Mouse (Mus musculus) forebrain, postnatal 0 days (tissue): ENCODE data around the gene Bbs5. TPM values are rescaled to one million over a fixed set of nuclear protein-coding genes. Genes with fewer than 3 reads are reported as not detected.
"Not testable (repeated sequence)": the region's sequence is repeated elsewhere in the genome, so short reads cannot be mapped to it uniquely, and the experiment has no call there.

Source experiments
- ATAC-seq: fragments of 200-750 bp; cut with Nextera tagmentation; 2 replicates; pipeline ENCODE4 v1.8.0; 2017; ENCODE audit warnings: mild to moderate bottlenecking, moderate library complexity
- DNase-seq: peaks from one replicate; pipeline ENCODE4 v3.0.0-alpha.2; 2015
- H3K27ac ChIP-seq: fragments of 300-500 bp; sonication (generic); 2 replicates; pipeline ENCODE4 v1.5.1; 2014; ENCODE audit warnings: low read depth, mild to moderate bottlenecking, antibody characterized with exemption, low read length, moderate library complexity, mixed read lengths
- H3K27me3 ChIP-seq: fragments of 300-500 bp; sonication (generic); 2 replicates; pipeline ENCODE4 v1.6.1; 2014; ENCODE audit warnings: mild to moderate bottlenecking, low read length, mixed read lengths; ENCODE audit not compliant: insufficient read depth
- H3K36me3 ChIP-seq: fragments of 300-500 bp; sonication (generic); 2 replicates; pipeline ENCODE4 v1.6.1; 2014; ENCODE audit warnings: mild to moderate bottlenecking, moderate library complexity; ENCODE audit not compliant: insufficient read depth
- H3K4me1 ChIP-seq: fragments of 300-500 bp; sonication (generic); 2 replicates; pipeline ENCODE4 v1.6.1; 2014; ENCODE audit warnings: antibody characterized with exemption; ENCODE audit not compliant: insufficient read depth
- H3K4me2 ChIP-seq: fragments of 300-500 bp; sonication (generic); 2 replicates; pipeline ENCODE4 v1.6.1; 2014; ENCODE audit warnings: low read depth, mild to moderate bottlenecking, moderate library complexity
- H3K4me3 ChIP-seq: fragments of 300-500 bp; sonication (generic); 2 replicates; pipeline ENCODE4 v1.5.1; 2014; ENCODE audit warnings: low read depth, low read length, mixed read lengths
- H3K9ac ChIP-seq: fragments of 300-500 bp; sonication (generic); 2 replicates; pipeline ENCODE4 v1.6.1; 2014; ENCODE audit warnings: mild to moderate bottlenecking
- H3K9me3 ChIP-seq: fragments of 300-500 bp; sonication (generic); 2 replicates; pipeline ENCODE4 v1.6.1; 2016; ENCODE audit warnings: low read length
- CTCF ChIP-seq: sonication (generic); IDR thresholded peaks from 2 replicates; pipeline ENCODE4 v1.5.1; 2016; ENCODE audit warnings: antibody characterized with exemption, control low read depth, low read depth
- WGBS: fragments of 180-500 bp; shearing (Covaris S2); extraction: QIAGEN DNeasy Blood & Tissue Kit; methylation state at CpG from one replicate; pipeline ENCODE4 v1.1.7; 2014; 5-methylcytosine and 5-hydroxymethylcytosine counted together
- polyA plus RNA-seq: library from polyadenylated mRNA; unstranded; fragments of >200 nt; fragmentation: Nextera tagmentation; extraction: Ambion mirVana; gene quantifications from 2 replicates; pipeline ENCODE4 v1.2.1, GENCODE M21; 2015
- total RNA-seq: library from RNA; depleted of rRNA; stranded (reverse); fragments of >200 nt; gene quantifications from 2 replicates; pipeline ENCODE4 v1.2.3, GENCODE M21; 2014

The Bbs5 gene
- total and polyA plus RNA-seq, 2 experiments from 2014 or later, result 23.4 to 34.4 TPM

DNA sequence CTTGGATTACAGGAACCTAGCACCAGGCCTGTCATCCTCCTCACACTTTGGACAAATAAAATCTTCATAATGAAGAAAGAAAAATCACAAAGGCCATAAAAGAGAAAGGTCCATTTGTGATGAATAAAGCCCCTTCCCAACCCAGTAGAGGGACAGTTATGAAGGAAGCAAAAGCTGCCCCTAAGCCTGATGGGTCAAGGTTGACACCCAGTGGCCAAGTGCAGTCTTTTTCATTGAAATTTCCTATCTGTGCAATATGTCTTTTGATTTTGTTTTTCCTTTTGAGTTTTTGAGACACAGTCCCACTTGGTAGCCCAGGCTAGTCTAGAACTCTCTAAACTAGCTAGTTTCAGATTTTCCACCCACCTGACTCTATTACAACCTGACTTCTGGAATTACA lies 27.7 kb upstream of the Bbs5 start:
- Histone ChIP-seq H3K4me3 (no peak overlapping the region), H3K36me3 (no peaks in the 10 kb centered on the region), H3K9me3 (no peaks in the 10 kb centered on the region), H3K27me3 (no peaks in the 10 kb centered on the region), H3K27ac (no peak overlapping the region), H3K4me2 (no peak overlapping the region), H3K4me1 (no peaks in the 10 kb centered on the region), H3K9ac (no peak overlapping the region)
- TF ChIP-seq CTCF, result no peak
- DNase-seq (no peak), ATAC-seq (no peak)

DNA sequence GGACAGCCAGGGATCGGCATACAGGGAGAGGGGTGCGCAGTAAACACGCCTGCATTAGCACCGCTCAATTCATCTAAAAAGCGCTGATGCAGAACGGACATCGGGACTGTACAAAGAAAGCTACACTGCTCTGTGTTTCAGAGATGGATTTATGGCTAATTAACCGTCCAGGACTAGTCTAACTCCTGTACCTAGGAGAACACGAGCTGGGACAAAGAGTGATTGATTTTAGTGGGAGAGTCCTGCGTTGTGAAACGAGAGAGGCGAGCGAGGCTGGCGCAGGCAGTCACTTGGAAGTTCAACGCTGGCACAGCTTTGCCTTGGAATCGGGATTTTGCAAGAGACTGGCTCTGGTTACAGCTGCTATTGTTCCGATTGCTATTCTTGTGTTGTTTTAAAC lies 17.8 kb upstream of the Bbs5 start:
- DNase-seq (no peak), ATAC-seq (no peak)
- Histone ChIP-seq H3K4me1 (no peaks in the 10 kb centered on the region), H3K9ac (no peak overlapping the region), H3K4me3 (no peak overlapping the region), H3K9me3 (no peaks in the 10 kb centered on the region), H3K36me3 (no peaks in the 10 kb centered on the region), H3K27ac (no peak overlapping the region), H3K4me2 (peak overlapping the region; percentile 1; the same call in 1 of the 2 replicates), H3K27me3 (no peaks in the 10 kb centered on the region; the same call in 1 of the 2 replicates)
- 54% methylated on average over 17 of the region's 17 CpGs for WGBS
- no peak for TF ChIP-seq CTCF

DNA sequence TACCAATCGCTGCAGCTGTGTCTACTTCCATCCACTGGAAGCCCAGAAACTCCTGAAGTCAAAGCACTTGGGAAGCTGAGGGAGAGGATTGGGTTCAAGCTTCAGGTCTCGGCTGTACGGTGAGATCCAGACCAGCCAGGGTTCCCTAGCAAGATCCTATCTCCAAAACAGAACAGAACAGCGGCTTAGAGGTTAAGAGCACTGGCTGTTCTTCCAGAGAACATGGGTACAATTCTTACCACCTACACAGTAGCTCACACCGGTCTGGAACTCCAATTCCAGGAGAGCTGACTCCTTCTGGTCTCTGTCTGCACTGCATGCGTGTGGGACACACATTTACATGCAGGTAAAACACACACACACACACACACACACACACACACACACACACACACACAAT lies 17.1 kb upstream of the Bbs5 start:
- ATAC-seq, result no peak
- WGBS, result 94% methylated on average over 6 of the region's 6 CpGs

DNA sequence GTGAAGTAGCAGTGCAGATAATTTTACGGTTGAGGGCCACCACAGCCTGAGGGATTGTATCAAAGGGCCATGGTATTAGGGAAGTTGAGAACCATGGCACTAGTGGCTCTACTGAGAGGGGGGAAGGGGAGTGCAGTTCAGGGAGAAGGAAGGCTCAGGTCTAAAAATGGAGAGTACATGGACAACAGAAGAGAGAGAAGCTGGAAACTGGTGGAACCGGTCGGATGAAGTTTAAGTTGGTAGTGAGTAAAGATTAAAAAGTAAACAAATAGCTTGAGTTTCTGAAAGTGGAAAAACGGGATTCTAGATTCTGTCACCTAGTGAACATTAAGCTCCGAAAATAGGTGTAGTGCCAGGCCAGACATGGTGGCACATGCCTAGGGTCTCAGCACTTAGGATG lies 16.2 kb upstream of the Bbs5 start:
- Histone ChIP-seq H3K4me3 (no peak overlapping the region), H3K27ac (no peak overlapping the region), H3K27me3 (no peaks in the 10 kb centered on the region; the same call in 1 of the 2 replicates), H3K9ac (no peak overlapping the region), H3K4me1 (no peaks in the 10 kb centered on the region), H3K4me2 (no peak overlapping the region), H3K9me3 (no peaks in the 10 kb centered on the region), H3K36me3 (no peaks in the 10 kb centered on the region)
- TF ChIP-seq CTCF, result no peak
- no peak for ATAC-seq
- 92% methylated on average over 5 of the region's 5 CpGs for WGBS
- DNase-seq, result no peak

More for the DNA sequence above, 17.1 kb upstream of the Bbs5 start:
- H3K27me3 ChIP-seq, result no peaks in the 10 kb centered on the region; the same call in 1 of the 2 replicates
- H3K36me3 ChIP-seq, result no peaks in the 10 kb centered on the region
- no peak overlapping the region for H3K4me2 ChIP-seq
- TF ChIP-seq CTCF, result no peak
- H3K4me3 ChIP-seq, result no peak overlapping the region
- H3K4me1 ChIP-seq, result no peaks in the 10 kb centered on the region
- no peak overlapping the region for H3K27ac ChIP-seq
- H3K9me3 ChIP-seq, result no peaks in the 10 kb centered on the region
- H3K9ac ChIP-seq, result no peak overlapping the region
- no peak for DNase-seq

DNA sequence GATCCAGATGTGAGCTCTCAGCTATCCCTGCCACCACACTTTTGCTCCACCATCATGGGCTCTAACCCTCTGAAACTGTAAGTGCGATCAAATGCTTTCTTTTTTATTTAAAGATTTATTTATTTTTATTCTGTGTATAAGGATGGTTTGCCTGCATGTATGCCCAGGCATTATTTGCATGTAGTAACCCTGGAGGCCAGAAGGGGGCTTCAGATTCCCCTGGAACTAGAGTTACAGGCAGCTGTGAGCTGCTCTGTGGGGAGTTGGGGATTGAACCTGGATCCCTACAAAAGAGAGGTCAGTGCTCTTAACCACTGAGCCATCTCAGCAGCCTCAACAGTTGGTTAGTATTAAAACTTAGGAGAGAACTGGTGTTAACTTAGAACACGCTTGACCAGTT lies 15.5 kb upstream of the Bbs5 start:
- whole genome bisulfite sequencing, result 86% methylated on average over 2 of the region's 2 CpGs
- Histone ChIP-seq H3K4me1 (no peaks in the 10 kb centered on the region), H3K9ac (no peak overlapping the region), H3K9me3 (no peaks in the 10 kb centered on the region), H3K4me3 (no peak overlapping the region), H3K27ac (no peak overlapping the region), H3K4me2 (no peak overlapping the region), H3K27me3 (no peaks in the 10 kb centered on the region; the same call in 1 of the 2 replicates), H3K36me3 (no peaks in the 10 kb centered on the region)
- DNase-seq (no peak), ATAC-seq (no peak)
- peak; percentile 37 for TF ChIP-seq CTCF

DNA sequence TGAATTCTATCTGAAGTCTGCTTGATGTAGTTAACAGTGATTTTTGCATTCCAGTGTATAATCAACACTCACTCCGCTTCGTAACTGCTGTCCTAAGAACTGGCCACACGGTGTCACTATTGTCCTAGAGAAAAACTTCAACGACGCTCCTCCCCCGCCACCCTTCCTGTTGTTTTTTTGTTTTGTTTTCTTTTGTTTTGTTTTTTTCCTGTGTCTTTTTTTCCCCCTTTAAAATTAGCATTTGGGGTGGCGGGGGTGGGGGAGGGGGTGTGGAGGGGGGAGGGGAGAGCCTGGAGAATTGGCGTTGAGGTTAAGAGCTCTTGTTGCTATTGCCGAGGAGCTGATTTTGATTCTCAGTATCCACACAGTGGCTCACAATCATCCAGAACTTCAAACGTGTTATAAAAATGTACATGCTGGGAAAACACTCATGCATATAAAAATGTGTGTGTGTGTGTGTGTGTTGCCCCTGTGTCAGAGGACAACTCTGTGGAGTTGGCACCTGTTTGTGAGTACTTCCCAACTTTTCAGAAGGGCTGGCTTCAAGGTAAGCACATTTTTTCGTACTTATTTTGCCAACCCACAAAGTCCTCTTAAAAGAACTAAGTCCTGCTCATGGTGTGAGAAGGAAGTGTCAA lies 11.8 kb upstream of the Bbs5 start:
- peak; percentile 83 for TF ChIP-seq CTCF
- no peak overlapping the region for H3K27ac ChIP-seq
- ATAC-seq (peak; percentile 77), DNase-seq (peak; percentile 83)
- H3K4me2 ChIP-seq, result peak overlapping the region; percentile 47
- H3K9ac ChIP-seq, result no peak overlapping the region
- no peaks in the 10 kb centered on the region for H3K4me1 ChIP-seq
- peak overlapping the region; percentile 27 for H3K4me3 ChIP-seq
- 8% methylated on average over 11 of the region's 11 CpGs for WGBS
- H3K9me3 ChIP-seq, result no peaks in the 10 kb centered on the region
- no peaks in the 10 kb centered on the region for H3K36me3 ChIP-seq
- no peaks in the 10 kb centered on the region; the same call in 1 of the 2 replicates for H3K27me3 ChIP-seq

DNA sequence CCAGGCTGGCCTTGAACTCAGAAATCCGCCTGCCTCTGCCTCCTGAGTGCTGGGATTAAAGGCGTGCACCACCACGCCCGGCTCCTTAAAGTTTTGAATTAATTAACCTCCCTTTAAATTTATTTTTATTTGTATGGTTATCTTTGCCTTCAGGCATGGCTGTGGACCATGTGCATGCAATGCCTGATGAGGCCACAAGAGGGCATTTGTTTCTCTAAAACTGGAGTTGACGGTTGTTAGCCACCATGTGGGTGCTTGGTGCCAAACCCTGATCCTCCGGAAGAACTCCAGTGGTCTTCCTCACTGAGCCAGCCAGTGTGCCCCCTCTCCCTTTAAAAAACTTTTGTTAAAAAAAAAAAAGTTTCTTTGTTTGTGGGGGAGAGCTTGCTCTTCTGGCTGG lies 11.2 kb upstream of the Bbs5 start:
- Histone ChIP-seq H3K9ac (no peak overlapping the region), H3K27ac (no peak overlapping the region), H3K27me3 (no peaks in the 10 kb centered on the region; the same call in 1 of the 2 replicates), H3K4me1 (no peaks in the 10 kb centered on the region), H3K36me3 (no peaks in the 10 kb centered on the region), H3K4me3 (no peak overlapping the region), H3K9me3 (no peaks in the 10 kb centered on the region), H3K4me2 (no peak overlapping the region)
- ATAC-seq (no peak), DNase-seq (no peak)
- WGBS, result 69% methylated on average over 6 of the region's 6 CpGs
- TF ChIP-seq CTCF, result peak; percentile 56

DNA sequence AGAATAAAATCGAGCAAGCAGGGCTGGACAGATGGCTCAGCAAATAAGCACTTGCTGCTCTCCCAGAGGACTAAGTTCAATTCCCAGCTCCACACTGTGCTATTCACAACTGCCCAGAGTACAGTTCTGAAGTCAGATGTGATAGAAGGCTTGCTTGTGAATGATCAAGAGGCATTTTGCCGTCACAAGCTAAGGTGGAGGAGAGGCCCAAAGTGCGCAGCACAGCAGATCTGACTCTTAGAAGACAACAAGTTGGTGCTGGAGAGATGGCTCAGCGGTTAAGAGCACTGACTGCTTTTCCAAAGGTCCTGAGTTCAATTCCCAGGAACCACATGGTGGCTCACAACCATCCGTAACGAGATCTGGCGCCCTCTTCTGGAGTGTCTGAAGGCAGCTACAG lies 9.0 kb upstream of the Bbs5 start:
- not testable (repeated sequence) for H3K36me3 ChIP-seq, H3K4me3 ChIP-seq, H3K9ac ChIP-seq, H3K9me3 ChIP-seq, ATAC-seq, H3K27me3 ChIP-seq, H3K27ac ChIP-seq, H3K4me2 ChIP-seq, DNase-seq, H3K4me1 ChIP-seq
- 72% methylated on average over 7 of the region's 7 CpGs for WGBS
